Mouse (Mus musculus): ENCODE results near the gene Nsmce1.

Gene Nsmce1

GRCm38 (mm10) chr7:125489636-125490035, 1.8 kb downstream of the Nsmce1 start:
- DNase-seq (ENCODE audit: low spot score) = no peak

GRCm38 (mm10) chr7:125488706-125489105, 2.7 kb downstream of the Nsmce1 start:
- DNase-seq (ENCODE audit: low spot score) = no peak

GRCm38 (mm10) chr7:125487126-125487525, 4.3 kb downstream of the Nsmce1 start:
- DNase-seq (ENCODE audit: low spot score) = no peak

GRCm38 (mm10) chr7:125486121-125486630, 5.2 kb downstream of the Nsmce1 start:
- no peak for DNase-seq (ENCODE audit: low spot score)

GRCm38 (mm10) chr7:125484791-125485190, 6.6 kb downstream of the Nsmce1 start:
- no peak for DNase-seq (ENCODE audit: low spot score)

GRCm38 (mm10) chr7:125482886-125483285, 8.5 kb downstream of the Nsmce1 start:
- no peak for DNase-seq (ENCODE audit: low spot score)

GRCm38 (mm10) chr7:125482339-125482738, 9.1 kb downstream of the Nsmce1 start:
- DNase-seq (ENCODE audit: low spot score) = no peak

GRCm38 (mm10) chr7:125480518-125480917, 10.9 kb downstream of the Nsmce1 start:
- DNase-seq (ENCODE audit: low spot score) = no peak

GRCm38 (mm10) chr7:125478391-125478984, 12.9 kb downstream of the Nsmce1 start:
- DNase-seq (ENCODE audit: low spot score) = no peak

GRCm38 (mm10) chr7:125475601-125476251, 15.7 kb downstream of the Nsmce1 start:
- DNase-seq (ENCODE audit: low spot score) = no peak

- DNase-seq (ENCODE audit: low spot score) = no peak
Observed at GRCm38 (mm10) chr7:125474535-125474934, 16.9 kb downstream of the Nsmce1 start.

GRCm38 (mm10) chr7:125471991-125472741, 19.2 kb downstream of the Nsmce1 start:
- DNase-seq (ENCODE audit: low spot score) = peak; percentile 92

- no peak for DNase-seq (ENCODE audit: low spot score)
Observed at GRCm38 (mm10) chr7:125470901-125471300, 20.5 kb downstream of the Nsmce1 start.

- peak; percentile 85 for DNase-seq (ENCODE audit: low spot score)
Observed at GRCm38 (mm10) chr7:125469937-125470336, 21.5 kb downstream of the Nsmce1 start.

GRCm38 (mm10) chr7:125462200-125462599, 29.2 kb downstream of the Nsmce1 start:
- DNase-seq (ENCODE audit: low spot score) = no peak

GRCm38 (mm10) chr7:125453671-125454070, 37.7 kb downstream of the Nsmce1 start:
- DNase-seq (ENCODE audit: low spot score) = no peak

GRCm38 (mm10) chr7:125451078-125451477, 40.3 kb downstream of the Nsmce1 start:
- no peak for DNase-seq (ENCODE audit: low spot score)

GRCm38 (mm10) chr7:125450678-125451077, 40.7 kb downstream of the Nsmce1 start:
- DNase-seq (ENCODE audit: low spot score) = no peak

GRCm38 (mm10) chr7:125444464-125445401, 46.7 kb downstream of the Nsmce1 start, which contains the start of gene Kdm8:
Gene Kdm8, plus strand, starts transcription at chr7:125444676.
- peak; percentile 98 for DNase-seq (ENCODE audit: low spot score)

GRCm38 (mm10) chr7:125444076-125444463, 47.3 kb downstream of the Nsmce1 start:
- DNase-seq (ENCODE audit: low spot score) = no peak

- no peak for DNase-seq (ENCODE audit: low spot score)
Observed at GRCm38 (mm10) chr7:125442323-125442722, 49.1 kb downstream of the Nsmce1 start.

All from retina, embryonic 14.5 days (tissue).